Mouse (Mus musculus) liver, embryonic 14.5 days (tissue): ENCODE results near the gene Eif4g2.

Source experiments
- CTCF ChIP-seq: IDR thresholded peaks from 2 replicates; pipeline ENCODE4 v1.5.1; 2016; ENCODE audit warnings: antibody characterized with exemption, low read depth, control low read depth
- EP300 ChIP-seq: IDR thresholded peaks from 2 replicates; pipeline ENCODE4 v1.6.1; 2016; ENCODE audit warnings: antibody characterized with exemption, low read depth

GRCm38 (mm10) chr7:111068181-111068580, 14.6 kb downstream of the Eif4g2 start:
- TF ChIP-seq CTCF = no peak
- no peak for TF ChIP-seq EP300
